Mouse (Mus musculus) lung, postnatal 4 days (tissue): Measurements from ENCODE around the gene Bst2.
A peak's percentile ranks its signal among the peaks of the same experiment; 100 is the strongest.

Experiments used
- DNase-seq, 2 experiments: peaks; one replicate each; pipeline ENCODE4 v3.0.0; 2021

Bst2 gene

DNA sequence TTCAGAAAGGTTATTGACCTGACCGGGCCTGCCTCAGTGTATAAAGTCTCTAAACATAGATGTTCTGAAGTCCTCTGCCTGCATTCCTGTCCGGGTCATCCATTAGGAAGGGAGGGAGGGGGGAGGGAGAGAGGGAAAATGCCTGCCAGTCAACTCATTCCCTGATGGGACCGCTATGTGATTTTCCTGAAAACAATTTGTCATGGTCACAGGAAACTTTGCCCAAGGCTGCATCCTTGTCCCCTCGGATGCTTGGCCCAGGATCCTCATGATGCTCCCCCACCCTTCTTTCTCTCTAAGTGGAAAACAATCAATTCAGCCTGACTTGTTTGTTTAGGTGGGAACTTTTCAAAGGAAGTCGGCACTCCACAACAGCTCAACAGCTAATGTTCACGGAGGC lies 20.5 kb downstream of the Bst2 start:
- peak; percentile 41 to 58 for DNase-seq

DNA sequence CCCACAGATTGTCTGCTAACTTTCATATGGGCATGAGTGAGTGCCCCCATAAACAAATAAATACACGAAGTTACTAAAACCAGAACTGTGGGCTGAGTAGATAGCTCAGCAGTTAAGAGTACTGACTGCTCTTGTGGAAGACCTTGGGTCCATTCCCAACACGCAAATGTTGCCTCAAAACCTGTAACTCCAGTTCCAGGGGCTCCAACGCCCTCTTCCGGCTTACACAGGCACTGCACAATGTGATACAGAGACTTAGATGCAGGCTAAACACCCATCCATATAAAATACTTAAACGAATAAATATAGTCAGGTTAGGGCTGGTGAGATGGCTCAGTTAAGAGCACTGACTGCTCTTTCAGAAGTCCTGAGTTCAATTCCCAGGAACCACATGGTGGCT lies 22.2 kb downstream of the Bst2 start:
- DNase-seq, result no peak

GRCm38 (mm10) chr8:71513018-71513754 lies 24.1 kb downstream of the Bst2 start:
- peak; percentile 36 to 60 for DNase-seq

DNA sequence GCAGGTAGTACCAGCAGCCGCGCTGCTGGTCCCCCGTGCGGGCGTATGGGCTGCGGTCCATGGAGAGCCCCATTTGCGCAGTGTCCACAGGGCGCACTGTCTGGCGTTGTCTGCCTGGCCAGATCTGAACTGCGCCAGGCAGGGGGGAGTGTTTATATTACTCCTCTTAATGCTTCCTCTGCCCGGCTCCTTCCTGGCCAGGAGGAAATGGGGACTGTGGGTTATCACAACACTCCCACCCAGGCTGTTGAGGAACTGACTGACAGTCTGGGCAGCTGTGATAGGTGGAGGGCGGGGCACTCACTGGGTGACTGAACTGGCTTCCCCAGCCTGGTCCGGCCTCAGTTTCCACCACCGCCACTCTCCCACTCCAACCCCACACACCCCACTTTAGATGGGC lies 25.6 kb downstream of the Bst2 start, which contains the start of gene Plvap:
Gene Plvap (minus strand): TSS at position 109 of the 400 bp plus-strand sequence.
- DNase-seq, result peak; percentile 62 to 82

DNA sequence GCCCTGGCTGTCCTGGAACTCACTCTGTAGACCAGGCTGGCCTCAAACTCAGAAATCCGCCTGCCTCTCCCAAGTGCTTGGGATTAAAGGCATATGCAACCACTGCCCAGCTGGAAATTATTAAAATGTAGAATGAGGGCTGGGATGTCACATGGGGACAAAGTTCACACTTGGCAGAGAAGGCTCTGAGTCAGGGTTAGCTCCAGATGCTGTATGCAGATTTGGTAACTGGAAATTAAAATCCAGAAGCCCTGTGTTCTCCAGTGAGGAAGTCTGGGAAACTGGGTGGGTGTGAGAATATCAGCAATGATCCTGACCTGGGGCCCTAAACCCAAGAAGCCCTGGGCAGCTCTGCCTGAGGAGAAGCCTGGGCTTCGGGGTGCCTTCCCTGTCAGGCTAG lies 27.9 kb downstream of the Bst2 start:
- no peak for DNase-seq

- peak; percentile 73 to 90 for DNase-seq
Observed at GRCm38 (mm10) chr8:71507589-71508104, 29.6 kb downstream of the Bst2 start.

DNA sequence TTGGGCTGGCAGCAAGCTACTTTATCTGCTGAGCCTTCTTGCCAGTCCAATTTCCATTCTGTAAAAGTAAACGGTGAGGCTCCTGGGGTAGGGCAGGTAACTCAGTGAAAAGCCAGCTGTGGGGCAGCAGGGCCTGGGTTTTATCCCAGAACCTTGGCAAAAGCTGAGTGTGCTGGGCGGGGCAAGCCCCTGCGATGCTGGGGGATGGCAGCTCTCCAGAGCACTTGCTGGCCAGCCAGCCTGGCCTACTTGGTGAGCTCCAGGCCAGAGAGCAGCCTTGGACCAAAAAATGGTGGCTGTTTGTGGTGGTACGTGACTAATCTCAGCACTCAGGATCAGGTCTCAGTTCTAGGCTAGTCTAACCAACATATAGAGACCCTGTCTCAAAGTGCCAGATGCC lies 31.3 kb downstream of the Bst2 start:
- DNase-seq, result peak in 1 of 2 experiments; percentile 18

DNA sequence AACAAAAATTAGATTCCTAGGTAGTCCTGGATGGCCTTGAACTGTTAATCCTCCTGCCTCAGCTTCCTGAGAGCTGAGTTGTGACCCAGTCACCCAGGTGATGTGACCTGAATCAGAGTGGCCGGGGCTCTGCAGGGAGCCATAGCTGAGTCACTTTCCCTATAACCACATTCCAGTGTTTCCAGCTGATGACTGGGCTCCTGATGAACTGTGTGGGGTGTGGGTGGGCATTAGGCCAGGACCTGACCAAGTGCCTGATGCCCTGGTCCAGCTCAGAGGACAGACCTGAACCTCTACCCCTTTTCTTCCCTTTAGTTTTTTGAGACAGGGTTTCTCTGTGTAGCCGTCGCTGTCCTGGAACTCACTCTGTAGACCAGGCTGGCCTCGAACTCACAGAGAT lies 31.9 kb downstream of the Bst2 start:
- peak in 1 of 2 experiments; percentile 22 for DNase-seq

DNA sequence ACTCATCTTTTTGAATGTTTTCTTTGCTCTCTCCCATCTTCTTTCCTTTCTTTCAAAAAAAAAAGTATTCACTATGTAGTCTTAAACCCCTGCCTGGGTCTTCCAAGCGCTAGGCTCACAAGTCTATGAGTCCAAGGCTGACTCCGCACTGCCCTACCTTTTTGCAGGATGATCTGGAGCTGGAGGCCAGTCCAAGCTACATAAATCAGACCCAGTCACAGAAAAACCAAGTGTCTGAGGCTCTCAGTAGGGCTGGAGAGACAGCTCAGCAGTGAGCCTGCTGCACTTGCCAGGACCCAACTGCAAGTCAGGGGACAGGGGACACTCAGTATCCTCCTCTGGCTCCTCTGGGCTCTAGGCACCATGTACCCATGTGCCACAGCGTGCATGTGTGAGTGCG lies 32.9 kb downstream of the Bst2 start:
- DNase-seq, result no peak

- DNase-seq, result peak; percentile 54 to 81
Observed at GRCm38 (mm10) chr8:71498816-71499690, 38.2 kb downstream of the Bst2 start.

DNA sequence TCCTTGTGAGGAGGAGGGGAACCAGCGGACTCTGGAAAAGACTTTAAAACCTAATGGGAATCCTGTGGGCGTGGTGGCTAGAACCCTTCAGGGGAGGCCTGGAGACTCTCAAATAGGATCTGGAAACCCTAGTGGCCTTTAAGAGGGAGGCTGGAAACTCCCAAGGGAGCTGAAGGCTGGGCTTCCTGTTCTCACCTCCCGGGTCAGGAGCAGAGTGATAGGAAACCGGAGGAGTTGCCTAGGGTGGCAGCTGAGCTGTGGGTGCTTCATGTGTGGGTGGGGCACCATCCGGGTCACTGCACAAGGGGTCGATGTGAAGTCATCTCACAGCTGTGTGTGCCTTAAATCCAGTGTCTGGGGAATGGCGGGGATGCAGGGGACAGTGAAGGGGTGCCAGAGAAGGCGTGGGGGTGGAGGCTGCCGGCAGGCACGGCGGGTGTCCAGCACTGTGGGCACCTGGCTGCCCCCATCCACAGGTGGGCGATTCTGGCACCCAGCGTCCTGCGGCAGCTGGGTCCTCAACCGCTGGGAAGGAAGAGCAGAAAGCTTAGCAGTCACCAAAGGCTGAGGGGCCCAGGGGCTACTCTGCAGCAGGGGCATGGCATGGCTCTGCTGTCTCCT lies 39.3 kb downstream of the Bst2 start:
- peak; percentile 51 to 76 for DNase-seq

DNA sequence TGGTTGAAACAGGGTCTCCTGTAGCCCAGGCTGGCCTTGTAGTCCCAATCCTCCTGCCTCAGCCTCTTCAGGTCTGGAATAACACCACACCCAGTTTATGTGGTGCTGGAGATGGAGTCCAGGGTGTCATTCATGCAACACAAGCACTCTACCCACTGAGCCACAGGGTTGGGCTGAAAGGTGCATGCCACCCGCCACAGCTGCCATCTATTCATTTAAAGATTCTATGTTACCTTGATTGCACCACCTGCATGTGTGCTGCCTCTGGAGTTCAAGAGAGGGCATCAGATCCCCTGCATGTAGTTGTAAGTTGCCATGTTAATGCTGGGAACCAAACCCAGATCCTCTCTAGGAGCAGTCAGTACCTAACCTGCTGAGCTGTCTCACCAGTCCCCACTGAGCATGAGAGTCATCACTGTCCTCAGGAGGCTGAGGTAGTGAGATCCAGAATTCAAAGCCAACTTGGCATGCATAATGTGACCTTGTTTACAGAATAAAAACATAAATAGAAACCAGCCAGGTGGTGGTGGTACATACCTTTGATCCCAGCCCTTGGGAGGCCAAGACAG lies 40.1 kb downstream of the Bst2 start:
- no peak for DNase-seq

GRCm38 (mm10) chr8:71496481-71496880 lies 40.8 kb downstream of the Bst2 start:
- DNase-seq, result peak; percentile 92 to 96

DNA sequence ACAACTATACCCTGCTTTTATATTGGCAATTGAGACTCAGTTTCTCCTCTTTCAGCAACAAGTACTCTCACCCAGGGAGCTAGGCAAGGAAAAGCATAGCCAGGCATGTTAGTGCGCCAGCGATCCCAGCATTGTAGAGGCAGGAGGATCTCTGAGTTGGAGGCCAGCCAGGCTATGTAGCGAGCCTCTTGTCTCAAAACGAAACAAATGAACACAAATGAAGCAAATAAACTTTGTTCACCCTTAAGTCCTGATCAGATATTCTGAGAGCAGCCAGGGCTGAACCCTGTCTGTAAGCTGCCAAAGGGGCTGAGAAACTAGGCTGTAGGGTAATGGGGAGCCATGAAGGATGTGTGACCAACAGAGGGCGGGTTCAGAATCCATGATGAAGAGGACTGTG lies 41.4 kb downstream of the Bst2 start:
- DNase-seq, result peak in 1 of 2 experiments; percentile 31

- DNase-seq, result peak; percentile 89 to 92
Observed at GRCm38 (mm10) chr8:71495039-71495438, 42.2 kb downstream of the Bst2 start.

DNA sequence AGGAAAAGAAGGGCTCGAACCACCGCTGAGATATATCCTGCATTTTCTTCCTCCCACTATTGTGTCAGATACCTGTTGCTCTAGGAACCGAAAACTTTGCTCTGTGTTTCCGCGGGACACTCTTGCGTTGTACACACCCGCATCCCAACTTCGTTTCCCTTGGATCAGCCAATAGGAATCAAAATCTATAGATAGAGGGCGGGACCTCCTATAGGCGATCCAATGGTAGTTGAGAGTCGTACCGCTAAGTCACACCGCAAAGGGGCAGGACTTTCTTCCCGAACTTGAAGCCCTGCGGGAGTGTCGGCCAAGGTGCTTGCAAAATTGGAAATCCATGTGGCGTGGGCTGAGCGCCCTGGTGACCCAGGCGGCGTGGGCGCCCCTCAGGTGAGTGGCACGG lies 48.8 kb downstream of the Bst2 start:
- peak; percentile 90 to 93 for DNase-seq

GRCm38 (mm10) chr8:71487691-71488445 lies 49.4 kb downstream of the Bst2 start, which contains the start of gene Gtpbp3:
TSS of gene Gtpbp3 (plus strand) at chr8:71488103.
- peak; percentile 86 to 89 for DNase-seq

GRCm38 (mm10) chr8:71486136-71486529 lies 51.1 kb downstream of the Bst2 start:
- DNase-seq, result no peak

DNA sequence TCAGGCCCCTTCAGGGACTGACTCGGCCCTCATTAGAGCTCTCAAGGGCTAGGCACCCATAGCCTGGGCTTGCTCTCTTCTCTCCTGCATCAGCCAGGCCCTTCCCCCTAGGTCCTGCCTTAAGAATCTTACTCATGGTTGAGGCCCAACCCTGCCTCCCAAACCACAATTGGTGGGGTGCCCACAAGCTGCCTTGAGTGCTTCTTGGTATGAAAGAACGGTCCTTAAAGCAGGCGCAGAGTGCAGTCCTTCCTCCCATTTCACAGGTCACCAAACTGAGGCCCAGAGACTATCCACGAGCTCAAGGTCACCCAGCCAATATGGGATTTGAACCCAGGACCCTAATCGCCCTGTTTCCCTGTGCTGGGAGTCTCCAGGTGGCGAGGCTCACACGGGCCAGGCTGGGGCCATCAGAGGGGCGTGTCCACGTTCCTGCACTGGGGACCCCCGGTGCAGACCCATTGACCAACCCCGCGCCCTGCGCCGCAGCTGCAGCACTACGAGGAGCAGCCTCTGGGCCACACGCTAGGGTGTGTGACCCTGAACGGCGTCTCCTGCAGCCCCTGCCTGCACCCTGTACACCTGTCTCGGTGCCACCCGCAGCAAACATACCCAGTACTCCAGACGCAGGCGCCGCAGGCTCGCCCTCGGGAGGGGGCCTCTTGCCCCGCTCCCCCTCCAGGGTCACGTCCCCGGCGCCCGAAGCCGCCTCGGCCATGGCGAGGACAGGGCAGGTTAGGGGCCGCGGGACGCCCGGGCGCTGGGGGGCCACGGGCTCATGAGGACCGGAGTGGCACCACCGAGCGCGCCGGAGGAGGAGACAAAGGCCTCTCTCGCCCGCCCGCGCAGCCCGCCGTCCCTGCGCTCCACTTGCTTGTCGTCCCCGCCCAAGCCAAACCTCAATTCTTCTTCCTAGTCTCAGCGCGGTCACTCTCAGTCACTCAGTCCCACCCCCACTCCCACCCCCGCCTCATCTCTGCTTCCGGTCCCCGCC lies 51.8 kb downstream of the Bst2 start, which contains the start of gene Ano8:
Gene Ano8 (minus strand): TSS at position 822 of the 994 bp plus-strand sequence.
- DNase-seq, result peak; percentile 87 to 90

DNA sequence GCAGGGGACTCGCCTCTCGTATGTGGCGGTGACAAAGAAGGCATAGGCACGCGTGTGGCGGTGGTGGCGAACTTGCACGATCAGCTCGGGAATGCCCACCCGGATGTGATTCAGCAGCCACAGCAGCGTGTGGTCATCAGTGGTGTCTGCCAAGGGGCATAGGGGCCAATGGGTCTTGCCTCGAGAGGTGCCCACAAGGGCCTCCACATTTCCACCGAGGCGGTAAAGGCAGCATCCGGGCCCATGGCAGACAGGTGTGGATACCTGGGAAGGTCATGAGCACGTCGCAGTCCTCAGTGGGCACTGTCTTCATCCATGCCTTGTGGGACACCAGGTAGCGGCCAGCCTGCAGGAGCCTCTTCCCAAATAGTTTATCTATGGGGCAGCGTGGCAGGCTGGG lies 52.5 kb downstream of the Bst2 start:
- no peak for DNase-seq
